Mouse (Mus musculus): ENCODE measurements at regions not wholly inside any gene's neighbourhood (a gene's known extent, or its start where the extent isn't known, plus 50 kb on each side); places are given as distances from the start of the nearest gene placed in this dataset.

- no peaks in the 10 kb centered on the region for H3K9me3 ChIP-seq (replicated peaks; ENCODE audit: control insufficient read depth, low read length)
- H3K27me3 ChIP-seq (ENCODE audit: control insufficient read depth, insufficient read depth, low read length), result no peaks in the 10 kb centered on the region
- no peak for ATAC-seq (ENCODE audit: insufficient read depth, low FRiP score)
- H3K27ac ChIP-seq (ENCODE audit: low read length), result no peak overlapping the region
- no peaks in the 10 kb centered on the region for H3K36me3 ChIP-seq (ENCODE audit: control insufficient read depth, insufficient read depth, low read length)
- H3K4me1 ChIP-seq (ENCODE audit: control insufficient read depth, insufficient read depth, low read length), result no peaks in the 10 kb centered on the region
- no peak overlapping the region for H3K4me3 ChIP-seq (replicated peaks; ENCODE audit: low read length)
- 40% methylated on average over 13 of the region's 13 CpGs for WGBS
- no peak overlapping the region for H3K9ac ChIP-seq (ENCODE audit: low read length)
- no peak overlapping the region for H3K4me2 ChIP-seq (ENCODE audit: low read depth, low read length)
Measured at GRCm38 (mm10) chr3:34757813-34758510, 107.8 kb downstream of the Sox2 start.

DNA sequence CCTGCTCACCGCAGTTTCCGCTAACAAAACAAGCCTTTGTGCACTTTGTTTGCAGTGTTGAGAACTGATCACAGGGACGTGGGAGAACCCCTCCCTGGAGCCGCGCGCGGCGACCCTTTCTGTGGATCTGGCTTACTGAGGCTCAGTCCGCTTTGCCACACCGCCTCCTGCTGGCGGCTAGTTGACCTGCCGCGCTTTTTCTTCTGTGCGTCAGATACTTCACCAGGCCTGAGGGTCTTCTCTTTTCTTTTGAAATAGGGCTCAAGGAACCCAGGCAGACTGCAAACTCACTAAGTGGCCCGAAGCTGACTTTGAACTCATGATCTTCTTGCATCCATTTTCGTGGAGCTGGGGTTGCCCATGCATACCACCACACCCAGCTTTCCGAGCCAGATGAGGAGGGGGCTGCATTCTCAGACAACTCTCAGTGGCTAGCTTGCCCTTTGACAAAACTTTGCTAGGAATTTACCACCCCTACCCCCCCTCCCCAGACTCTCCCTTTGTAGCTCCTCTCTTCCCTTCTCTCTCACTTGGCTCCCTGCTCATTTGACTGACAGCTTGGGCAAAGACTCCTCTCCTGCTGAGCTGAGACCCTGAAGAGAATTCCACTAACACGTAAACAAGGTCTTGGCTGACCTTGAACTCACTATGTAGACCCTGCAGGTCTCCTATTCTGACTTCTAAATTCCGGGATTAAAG lies 109.9 kb downstream of the Sox2 start:
- no peak overlapping the region for H3K4me2 ChIP-seq (ENCODE audit: low read depth, low read length)
- no peak overlapping the region for H3K9ac ChIP-seq (ENCODE audit: low read length)
- no peak overlapping the region for H3K4me3 ChIP-seq (replicated peaks; ENCODE audit: low read length)
- 78% methylated on average over 19 of the region's 19 CpGs for WGBS
- no peak overlapping the region for H3K27ac ChIP-seq (ENCODE audit: low read length)
- no peaks in the 10 kb centered on the region for H3K27me3 ChIP-seq (ENCODE audit: control insufficient read depth, insufficient read depth, low read length)
- no peaks in the 10 kb centered on the region for H3K36me3 ChIP-seq (ENCODE audit: control insufficient read depth, insufficient read depth, low read length)
- no peaks in the 10 kb centered on the region for H3K9me3 ChIP-seq (replicated peaks; ENCODE audit: control insufficient read depth, low read length)
- no peak for ATAC-seq (ENCODE audit: insufficient read depth, low FRiP score)
- no peaks in the 10 kb centered on the region for H3K4me1 ChIP-seq (ENCODE audit: control insufficient read depth, insufficient read depth, low read length)

DNA sequence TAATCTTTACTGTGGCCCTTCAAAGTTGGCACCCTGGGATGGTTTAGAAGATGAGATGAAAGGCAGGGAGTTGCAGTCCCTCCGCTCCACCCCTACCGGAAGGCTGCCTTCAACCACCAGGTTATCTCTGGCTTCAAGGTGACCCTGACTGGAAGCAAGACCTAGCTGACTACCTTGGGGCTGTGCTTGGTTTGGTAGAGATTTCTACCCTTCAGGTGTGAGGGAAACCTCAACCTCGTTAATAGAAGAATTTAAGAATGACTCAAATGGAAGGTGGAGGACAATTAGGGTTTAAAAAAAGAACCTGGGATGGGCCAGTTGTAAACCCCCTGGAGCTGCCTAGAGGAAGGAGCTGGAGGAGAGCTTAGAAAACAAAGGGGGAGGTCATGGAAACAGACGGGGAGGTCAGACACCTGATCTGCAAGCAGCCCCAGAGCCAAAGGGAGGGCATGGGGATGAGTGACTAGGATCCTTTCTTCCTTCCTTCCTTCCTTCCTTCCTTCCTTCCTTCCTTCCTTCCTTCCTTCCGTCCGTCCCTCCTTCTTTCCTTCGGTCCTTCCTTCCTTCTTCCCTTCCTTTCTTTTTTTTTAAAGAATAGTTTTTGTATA lies 111.1 kb downstream of the Sox2 start:
- H3K9me3 ChIP-seq (replicated peaks; ENCODE audit: control insufficient read depth, low read length), result no peaks in the 10 kb centered on the region
- WGBS, result 71% methylated on average over 7 of the region's 7 CpGs

DNA sequence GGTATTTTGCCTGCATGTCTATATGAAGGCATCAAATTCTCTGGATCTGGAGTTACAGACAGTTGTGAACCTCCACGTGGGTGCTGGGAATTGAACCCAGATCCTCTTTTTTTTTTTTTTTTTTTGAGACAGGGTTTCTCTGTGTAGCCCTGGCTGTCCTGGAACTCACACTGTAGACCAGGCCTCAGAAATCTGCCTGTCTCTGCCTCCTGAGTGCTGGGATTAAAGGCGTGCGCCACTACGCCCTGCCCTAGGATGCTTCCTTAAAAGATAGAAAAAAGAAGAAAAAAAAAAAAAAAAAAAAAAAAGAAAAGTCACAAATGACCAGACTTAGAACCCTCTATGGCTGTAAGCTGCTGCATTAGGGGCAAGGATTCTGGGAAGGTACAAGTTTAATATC lies 111.6 kb downstream of the Sox2 start:
- no peaks in the 10 kb centered on the region for H3K4me1 ChIP-seq (ENCODE audit: control insufficient read depth, insufficient read depth, low read length)
- H3K4me3 ChIP-seq (replicated peaks; ENCODE audit: low read length), result no peak overlapping the region
- no peak overlapping the region for H3K4me2 ChIP-seq (ENCODE audit: low read depth, low read length)
- 95% methylated on average over 4 of the region's 4 CpGs for WGBS
- no peak for ATAC-seq (ENCODE audit: insufficient read depth, low FRiP score)
- H3K9ac ChIP-seq (ENCODE audit: low read length), result no peak overlapping the region
- no peaks in the 10 kb centered on the region for H3K36me3 ChIP-seq (ENCODE audit: control insufficient read depth, insufficient read depth, low read length)
- no peaks in the 10 kb centered on the region for H3K9me3 ChIP-seq (replicated peaks; ENCODE audit: control insufficient read depth, low read length)
- H3K27me3 ChIP-seq (ENCODE audit: control insufficient read depth, insufficient read depth, low read length), result no peaks in the 10 kb centered on the region
- no peak overlapping the region for H3K27ac ChIP-seq (ENCODE audit: low read length)

More for the DNA sequence above, 111.1 kb downstream of the Sox2 start:
- no peaks in the 10 kb centered on the region for H3K36me3 ChIP-seq (ENCODE audit: control insufficient read depth, insufficient read depth, low read length)
- no peak overlapping the region for H3K27ac ChIP-seq (ENCODE audit: low read length)
- H3K4me3 ChIP-seq (replicated peaks; ENCODE audit: low read length), result no peak overlapping the region
- H3K27me3 ChIP-seq (ENCODE audit: control insufficient read depth, insufficient read depth, low read length), result no peaks in the 10 kb centered on the region
- H3K4me2 ChIP-seq (ENCODE audit: low read depth, low read length), result no peak overlapping the region
- no peak overlapping the region for H3K9ac ChIP-seq (ENCODE audit: low read length)
- H3K4me1 ChIP-seq (ENCODE audit: control insufficient read depth, insufficient read depth, low read length), result no peaks in the 10 kb centered on the region
- no peak for ATAC-seq (ENCODE audit: insufficient read depth, low FRiP score)

DNA sequence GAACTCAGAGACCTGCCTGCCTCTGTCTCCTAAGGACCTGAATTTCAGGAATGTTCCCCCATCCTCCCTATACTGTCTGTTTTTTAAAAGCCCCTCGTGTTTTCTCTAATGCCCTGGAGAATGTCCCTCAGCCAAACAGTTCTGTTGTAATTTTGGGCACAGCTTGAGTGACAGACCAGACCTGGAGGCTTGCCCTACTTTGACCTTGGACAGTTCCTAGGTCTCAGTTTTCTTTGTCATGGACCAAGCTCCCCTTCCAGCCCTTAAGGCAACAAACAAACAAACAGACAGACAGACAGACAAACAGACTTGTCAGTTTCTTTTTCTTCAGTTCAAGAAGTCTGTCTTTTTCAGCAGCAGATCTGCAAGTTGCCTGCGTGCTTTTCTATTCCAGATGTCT lies 114.4 kb downstream of the Sox2 start:
- H3K27ac ChIP-seq (ENCODE audit: low read length), result no peak overlapping the region
- H3K4me2 ChIP-seq (ENCODE audit: low read depth, low read length), result no peak overlapping the region
- H3K4me3 ChIP-seq (replicated peaks; ENCODE audit: low read length), result no peak overlapping the region
- no peaks in the 10 kb centered on the region for H3K9me3 ChIP-seq (replicated peaks; ENCODE audit: control insufficient read depth, low read length)
- ATAC-seq (ENCODE audit: insufficient read depth, low FRiP score), result no peak
- H3K27me3 ChIP-seq (ENCODE audit: control insufficient read depth, insufficient read depth, low read length), result no peaks in the 10 kb centered on the region
- no peak overlapping the region for H3K9ac ChIP-seq (ENCODE audit: low read length)
- no peaks in the 10 kb centered on the region for H3K4me1 ChIP-seq (ENCODE audit: control insufficient read depth, insufficient read depth, low read length)
- H3K36me3 ChIP-seq (ENCODE audit: control insufficient read depth, insufficient read depth, low read length), result no peaks in the 10 kb centered on the region
- WGBS, result 57% methylated on average over 2 of the region's 2 CpGs

DNA sequence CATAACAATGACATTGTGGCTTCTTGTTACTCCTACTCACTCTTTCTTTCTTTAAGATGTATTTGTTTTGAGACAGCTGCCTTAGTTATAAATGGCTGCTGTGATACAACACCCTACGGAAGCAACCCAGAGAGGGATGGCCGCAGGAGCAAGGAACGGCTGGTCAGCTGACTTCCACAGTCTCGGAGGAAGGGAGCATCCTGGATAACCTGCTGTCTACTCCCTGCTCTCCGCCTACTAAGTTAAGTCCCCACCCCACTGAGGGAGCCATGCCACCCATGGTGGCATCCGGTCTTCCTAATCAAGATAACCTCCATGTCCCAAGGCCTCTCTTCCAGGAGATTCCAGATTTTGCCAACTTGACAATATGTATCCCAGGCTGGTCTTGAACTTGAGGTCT lies 114.9 kb downstream of the Sox2 start:
- Histone ChIP-seq H3K36me3 (ENCODE audit: control insufficient read depth, insufficient read depth, low read length) (no peaks in the 10 kb centered on the region), H3K9me3 (replicated peaks; ENCODE audit: control insufficient read depth, low read length) (no peaks in the 10 kb centered on the region), H3K27me3 (ENCODE audit: control insufficient read depth, insufficient read depth, low read length) (no peaks in the 10 kb centered on the region), H3K4me1 (ENCODE audit: control insufficient read depth, insufficient read depth, low read length) (no peaks in the 10 kb centered on the region), H3K4me2 (ENCODE audit: low read depth, low read length) (no peak overlapping the region), H3K9ac (ENCODE audit: low read length) (no peak overlapping the region), H3K4me3 (replicated peaks; ENCODE audit: low read length) (no peak overlapping the region), H3K27ac (ENCODE audit: low read length) (no peak overlapping the region)
- WGBS, result 78% methylated on average over 6 of the region's 6 CpGs
- ATAC-seq (ENCODE audit: insufficient read depth, low FRiP score), result no peak

GRCm38 (mm10) chr3:34769818-34770217 lies 119.6 kb downstream of the Sox2 start:
- Histone ChIP-seq H3K27ac (ENCODE audit: low read length) (no peak overlapping the region), H3K36me3 (ENCODE audit: control insufficient read depth, insufficient read depth, low read length) (no peaks in the 10 kb centered on the region), H3K27me3 (ENCODE audit: control insufficient read depth, insufficient read depth, low read length) (no peaks in the 10 kb centered on the region), H3K4me1 (ENCODE audit: control insufficient read depth, insufficient read depth, low read length) (no peaks in the 10 kb centered on the region), H3K9me3 (replicated peaks; ENCODE audit: control insufficient read depth, low read length) (no peaks in the 10 kb centered on the region), H3K4me3 (replicated peaks; ENCODE audit: low read length) (no peak overlapping the region), H3K9ac (ENCODE audit: low read length) (no peak overlapping the region), H3K4me2 (ENCODE audit: low read depth, low read length) (no peak overlapping the region)
- WGBS, result 15% methylated on average over 2 of the region's 3 CpGs
- no peak for ATAC-seq (ENCODE audit: insufficient read depth, low FRiP score)

GRCm38 (mm10) chr3:34770271-34770670 lies 120.1 kb downstream of the Sox2 start:
- WGBS, result 80% methylated on average over 6 of the region's 6 CpGs
- Histone ChIP-seq H3K4me2 (ENCODE audit: low read depth, low read length) (no peak overlapping the region), H3K27me3 (ENCODE audit: control insufficient read depth, insufficient read depth, low read length) (no peaks in the 10 kb centered on the region), H3K9ac (ENCODE audit: low read length) (no peak overlapping the region), H3K27ac (ENCODE audit: low read length) (no peak overlapping the region), H3K36me3 (ENCODE audit: control insufficient read depth, insufficient read depth, low read length) (no peaks in the 10 kb centered on the region), H3K9me3 (replicated peaks; ENCODE audit: control insufficient read depth, low read length) (no peaks in the 10 kb centered on the region), H3K4me3 (replicated peaks; ENCODE audit: low read length) (no peak overlapping the region), H3K4me1 (ENCODE audit: control insufficient read depth, insufficient read depth, low read length) (no peaks in the 10 kb centered on the region)
- no peak for ATAC-seq (ENCODE audit: insufficient read depth, low FRiP score)

- Histone ChIP-seq H3K27me3 (ENCODE audit: control insufficient read depth, insufficient read depth, low read length) (no peaks in the 10 kb centered on the region), H3K36me3 (ENCODE audit: control insufficient read depth, insufficient read depth, low read length) (no peaks in the 10 kb centered on the region), H3K27ac (ENCODE audit: low read length) (no peak overlapping the region), H3K4me1 (ENCODE audit: control insufficient read depth, insufficient read depth, low read length) (no peaks in the 10 kb centered on the region), H3K4me2 (ENCODE audit: low read depth, low read length) (no peak overlapping the region), H3K9ac (ENCODE audit: low read length) (no peak overlapping the region), H3K9me3 (replicated peaks; ENCODE audit: control insufficient read depth, low read length) (no peaks in the 10 kb centered on the region), H3K4me3 (replicated peaks; ENCODE audit: low read length) (no peak overlapping the region)
- ATAC-seq (ENCODE audit: insufficient read depth, low FRiP score), result no peak
- WGBS, result 91% methylated on average over 3 of the region's 3 CpGs
Measured at GRCm38 (mm10) chr3:34772035-34772434, 121.8 kb downstream of the Sox2 start.
